Mouse (Mus musculus): ENCODE measurements around the gene Upb1. TPM values are rescaled to one million over a fixed set of nuclear protein-coding genes. Genes with fewer than 3 reads are reported as not detected.
"Not testable (repeated sequence)": the region's sequence is repeated elsewhere in the genome, so short reads cannot be mapped to it uniquely, and the experiment has no call there.

The Upb1 gene
- not detected in 2 replicates for polyA plus RNA-seq (2014; fragmentation: Nextera tagmentation; extraction: Ambion mirVana)

GRCm38 (mm10) chr10:75400958-75401357, at the start of gene Upb1:
Gene Upb1, plus strand, starts transcription at chr10:75401115.
- WGBS = 83% methylated on average over 4 of the region's 4 CpGs
- Histone ChIP-seq H3K4me1 (ENCODE audit: control insufficient read depth, insufficient read depth, low read length) (no peaks in the 10 kb centered on the region), H3K9me3 (ENCODE audit: control insufficient read depth, low read length) (no peaks in the 10 kb centered on the region), H3K4me2 (ENCODE audit: low read depth) (no peak within 1 kb of the TSS), H3K36me3 (ENCODE audit: control insufficient read depth, insufficient read depth, low read length) (no peaks in the 10 kb centered on the region), H3K27me3 (ENCODE audit: control insufficient read depth, insufficient read depth, low read length) (no peaks in the 10 kb centered on the region), H3K4me3 (ENCODE audit: low read depth, low read length) (no peak within 1 kb of the TSS), H3K9ac (ENCODE audit: low read length) (no peak within 1 kb of the TSS), H3K27ac (ENCODE audit: low read depth, low read length) (no peak within 1 kb of the TSS)
- ATAC-seq (ENCODE audit: insufficient read depth, low FRiP score, low TSS enrichment) (no peak), DNase-seq (ENCODE audit: low spot score) (no peak)

- no peaks in the 10 kb centered on the region for H3K36me3 ChIP-seq (ENCODE audit: control insufficient read depth, insufficient read depth, low read length)
- WGBS = 95% methylated on average over 12 of the region's 12 CpGs
- no peak overlapping the region for H3K4me2 ChIP-seq (ENCODE audit: low read depth)
- no peak overlapping the region for H3K4me3 ChIP-seq (ENCODE audit: low read depth, low read length)
- H3K27me3 ChIP-seq (ENCODE audit: control insufficient read depth, insufficient read depth, low read length) = no peaks in the 10 kb centered on the region
- H3K4me1 ChIP-seq (ENCODE audit: control insufficient read depth, insufficient read depth, low read length) = no peaks in the 10 kb centered on the region
- no peak for DNase-seq (ENCODE audit: low spot score)
- no peak overlapping the region for H3K27ac ChIP-seq (ENCODE audit: low read depth, low read length)
- no peaks in the 10 kb centered on the region for H3K9me3 ChIP-seq (ENCODE audit: control insufficient read depth, low read length)
- no peak for ATAC-seq (ENCODE audit: insufficient read depth, low FRiP score, low TSS enrichment)
- no peak overlapping the region for H3K9ac ChIP-seq (ENCODE audit: low read length)
Observed at GRCm38 (mm10) chr10:75352541-75352940, 48.4 kb upstream of the Upb1 start.

DNA sequence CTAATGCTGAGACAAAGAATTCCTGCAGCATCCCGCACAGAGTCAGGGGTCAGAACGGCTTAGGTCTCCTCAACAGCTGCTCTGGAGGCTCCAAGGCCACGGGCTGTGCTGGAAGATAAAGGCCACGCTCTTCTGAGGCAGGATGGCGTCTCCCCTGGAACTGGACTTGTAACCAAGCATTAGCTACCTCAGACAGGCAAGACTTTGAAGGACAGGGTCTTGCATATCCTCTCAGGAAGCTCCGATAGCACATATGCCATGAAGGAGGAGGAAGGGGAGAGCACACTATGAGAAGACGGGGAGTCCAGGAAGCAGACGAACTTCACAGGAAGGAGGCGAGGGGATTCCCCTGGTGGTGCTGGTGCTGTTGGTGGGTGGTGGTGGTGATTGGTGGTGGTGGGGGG, 47.1 kb upstream of the Upb1 start:
- not testable (repeated sequence) for H3K9ac ChIP-seq (ENCODE audit: low read length); H3K9me3 ChIP-seq (ENCODE audit: control insufficient read depth, low read length); DNase-seq (ENCODE audit: low spot score); H3K27ac ChIP-seq (ENCODE audit: low read depth, low read length); H3K36me3 ChIP-seq (ENCODE audit: control insufficient read depth, insufficient read depth, low read length); H3K4me3 ChIP-seq (ENCODE audit: low read depth, low read length); ATAC-seq (ENCODE audit: insufficient read depth, low FRiP score, low TSS enrichment); H3K27me3 ChIP-seq (ENCODE audit: control insufficient read depth, insufficient read depth, low read length); H3K4me2 ChIP-seq (ENCODE audit: low read depth); H3K4me1 ChIP-seq (ENCODE audit: control insufficient read depth, insufficient read depth, low read length)
- WGBS = 72% methylated on average over 7 of the region's 9 CpGs

DNA sequence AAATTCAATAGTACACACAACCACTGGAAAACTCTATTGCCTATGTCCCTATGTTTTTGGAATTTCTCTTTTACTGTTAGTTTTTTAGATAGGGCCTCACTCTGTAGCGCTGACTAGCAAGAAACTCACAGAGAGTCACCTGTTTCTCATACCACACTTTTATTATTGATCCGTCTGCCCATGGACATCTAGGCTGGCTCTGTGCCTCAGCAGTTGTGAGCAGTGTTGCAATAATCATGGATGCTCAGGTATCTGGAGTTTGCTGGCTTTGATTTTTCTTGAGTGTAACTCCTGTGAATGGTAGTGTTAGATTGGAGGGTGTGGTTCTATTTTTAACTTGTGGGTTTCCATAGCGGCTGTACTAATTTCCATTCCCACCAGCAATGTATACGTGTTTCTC, 45.6 kb upstream of the Upb1 start:
- WGBS = 81% methylated on average over 4 of the region's 4 CpGs
- Histone ChIP-seq H3K27me3 (ENCODE audit: control insufficient read depth, insufficient read depth, low read length) (no peaks in the 10 kb centered on the region), H3K36me3 (ENCODE audit: control insufficient read depth, insufficient read depth, low read length) (no peaks in the 10 kb centered on the region), H3K4me1 (ENCODE audit: control insufficient read depth, insufficient read depth, low read length) (no peaks in the 10 kb centered on the region), H3K9ac (ENCODE audit: low read length) (no peak overlapping the region), H3K4me3 (ENCODE audit: low read depth, low read length) (no peak overlapping the region), H3K9me3 (ENCODE audit: control insufficient read depth, low read length) (no peaks in the 10 kb centered on the region), H3K4me2 (ENCODE audit: low read depth) (no peak overlapping the region), H3K27ac (ENCODE audit: low read depth, low read length) (no peak overlapping the region)
- ATAC-seq (ENCODE audit: insufficient read depth, low FRiP score, low TSS enrichment) = no peak
- no peak for DNase-seq (ENCODE audit: low spot score)

DNA sequence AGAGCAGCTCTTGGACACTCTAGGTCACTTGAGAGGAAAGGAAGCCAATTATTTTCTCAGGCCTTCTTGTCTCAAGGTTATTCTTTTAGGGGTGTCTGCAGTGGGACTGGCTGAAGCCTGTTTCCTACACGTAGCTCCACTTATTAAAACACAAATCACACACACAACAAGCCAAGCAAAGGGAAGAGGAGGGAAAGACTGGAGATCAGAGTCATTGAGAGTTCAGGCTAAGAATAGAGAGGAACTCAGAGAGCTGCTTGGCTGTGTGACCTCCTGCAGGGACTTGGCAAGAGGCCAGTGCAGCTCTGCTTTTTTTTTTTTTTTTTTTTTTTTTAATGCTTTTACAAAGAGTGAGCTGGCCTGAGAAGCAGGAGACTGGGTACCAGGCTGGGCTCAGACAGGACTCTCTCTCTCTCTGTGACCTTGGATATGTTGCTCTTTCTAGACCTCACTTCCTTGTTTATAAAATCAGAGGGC, 36.7 kb upstream of the Upb1 start:
- H3K9me3 ChIP-seq (ENCODE audit: control insufficient read depth, low read length); H3K27ac ChIP-seq (ENCODE audit: low read depth, low read length); H3K4me3 ChIP-seq (ENCODE audit: low read depth, low read length); H3K36me3 ChIP-seq (ENCODE audit: control insufficient read depth, insufficient read depth, low read length); H3K9ac ChIP-seq (ENCODE audit: low read length); H3K27me3 ChIP-seq (ENCODE audit: control insufficient read depth, insufficient read depth, low read length); H3K4me2 ChIP-seq (ENCODE audit: low read depth); H3K4me1 ChIP-seq (ENCODE audit: control insufficient read depth, insufficient read depth, low read length): not testable (repeated sequence)
- DNase-seq (ENCODE audit: low spot score) (peak; percentile 54), ATAC-seq (ENCODE audit: insufficient read depth, low FRiP score, low TSS enrichment) (peak; percentile 79)
- WGBS = 35% methylated on average over 1 of the region's 1 CpGs

DNA sequence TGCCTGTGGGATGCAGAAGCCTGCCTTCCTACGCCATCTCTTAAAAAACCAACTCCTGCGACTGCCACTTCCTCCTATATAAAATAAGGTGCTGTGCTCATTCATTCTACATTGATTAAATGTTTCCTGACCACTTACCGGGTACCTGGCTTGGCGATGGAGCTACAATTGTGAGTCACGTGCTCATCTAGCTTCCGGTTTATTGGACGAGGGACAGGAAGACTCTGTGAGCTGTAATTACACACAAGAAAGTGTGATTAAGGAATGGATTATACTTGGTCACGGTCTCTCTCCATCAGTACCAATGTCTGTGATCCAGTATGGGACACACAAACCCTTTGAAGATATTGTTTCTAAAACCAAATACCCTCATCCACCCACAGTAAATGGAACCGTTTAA, 36.1 kb upstream of the Upb1 start:
- WGBS = 90% methylated on average over 9 of the region's 9 CpGs
- Histone ChIP-seq H3K9me3 (ENCODE audit: control insufficient read depth, low read length) (no peaks in the 10 kb centered on the region), H3K27me3 (ENCODE audit: control insufficient read depth, insufficient read depth, low read length) (no peaks in the 10 kb centered on the region), H3K36me3 (ENCODE audit: control insufficient read depth, insufficient read depth, low read length) (no peaks in the 10 kb centered on the region), H3K4me3 (ENCODE audit: low read depth, low read length) (no peak overlapping the region), H3K4me1 (ENCODE audit: control insufficient read depth, insufficient read depth, low read length) (0 out of 2 replicates have a peak, but pooled peaks cover 3% of the 10 kb centered on the region), H3K27ac (ENCODE audit: low read depth, low read length) (no peak overlapping the region), H3K9ac (ENCODE audit: low read length) (no peak overlapping the region), H3K4me2 (ENCODE audit: low read depth) (no peak overlapping the region)
- no peak for DNase-seq (ENCODE audit: low spot score)
- ATAC-seq (ENCODE audit: insufficient read depth, low FRiP score, low TSS enrichment) = peak; percentile 38; the same call in 1 of the 2 replicates

- ATAC-seq (ENCODE audit: insufficient read depth, low FRiP score, low TSS enrichment) (no peak), DNase-seq (ENCODE audit: low spot score) (no peak)
- Histone ChIP-seq H3K4me2 (ENCODE audit: low read depth) (peak overlapping the region; percentile 10; the same call in 1 of the 2 replicates), H3K36me3 (ENCODE audit: control insufficient read depth, insufficient read depth, low read length) (no peaks in the 10 kb centered on the region), H3K9me3 (ENCODE audit: control insufficient read depth, low read length) (no peaks in the 10 kb centered on the region), H3K9ac (ENCODE audit: low read length) (no peak overlapping the region), H3K27ac (ENCODE audit: low read depth, low read length) (no peak overlapping the region), H3K4me3 (ENCODE audit: low read depth, low read length) (no peak overlapping the region), H3K27me3 (ENCODE audit: control insufficient read depth, insufficient read depth, low read length) (no peaks in the 10 kb centered on the region), H3K4me1 (ENCODE audit: control insufficient read depth, insufficient read depth, low read length) (0 out of 2 replicates have a peak, but pooled peaks cover 3% of the 10 kb centered on the region)
- 55% methylated on average over 6 of the region's 6 CpGs for WGBS
Observed at GRCm38 (mm10) chr10:75365231-75365633, 35.7 kb upstream of the Upb1 start.

DNA sequence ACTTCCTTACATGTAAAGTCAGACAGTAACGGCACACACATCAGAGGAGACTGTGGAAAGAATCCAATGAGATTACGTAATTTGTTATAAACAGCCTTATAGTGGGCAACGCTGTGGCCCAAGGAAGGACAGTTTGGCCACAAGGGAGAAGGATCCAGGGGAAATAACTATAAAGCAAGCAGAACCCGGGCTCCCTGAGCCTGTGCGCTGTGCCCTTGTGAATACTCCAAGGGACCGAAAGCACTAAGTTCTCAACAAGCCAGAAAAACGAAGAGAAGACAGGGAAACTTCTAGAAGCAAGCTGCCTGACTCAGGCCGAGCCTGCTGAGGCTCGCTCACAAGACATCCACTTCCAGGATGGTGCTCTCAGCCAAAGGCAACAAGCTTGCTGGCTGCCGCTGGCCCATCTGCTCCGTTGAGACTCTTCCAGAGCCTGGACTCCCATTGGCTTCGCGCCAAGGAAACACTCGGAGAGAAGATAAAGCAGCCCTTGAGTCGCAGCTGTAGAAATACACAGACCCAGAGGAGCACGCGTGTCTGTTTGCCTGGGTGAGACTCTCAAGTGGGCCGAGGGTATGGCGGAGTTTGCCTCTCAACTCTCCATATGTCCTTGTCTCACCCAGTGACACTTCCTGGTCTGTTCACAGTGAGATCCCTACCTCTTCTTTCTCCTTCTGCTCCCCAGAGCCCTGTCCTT, 27.1 kb upstream of the Upb1 start:
- H3K27me3 ChIP-seq (ENCODE audit: control insufficient read depth, insufficient read depth, low read length) = not testable (repeated sequence)

DNA sequence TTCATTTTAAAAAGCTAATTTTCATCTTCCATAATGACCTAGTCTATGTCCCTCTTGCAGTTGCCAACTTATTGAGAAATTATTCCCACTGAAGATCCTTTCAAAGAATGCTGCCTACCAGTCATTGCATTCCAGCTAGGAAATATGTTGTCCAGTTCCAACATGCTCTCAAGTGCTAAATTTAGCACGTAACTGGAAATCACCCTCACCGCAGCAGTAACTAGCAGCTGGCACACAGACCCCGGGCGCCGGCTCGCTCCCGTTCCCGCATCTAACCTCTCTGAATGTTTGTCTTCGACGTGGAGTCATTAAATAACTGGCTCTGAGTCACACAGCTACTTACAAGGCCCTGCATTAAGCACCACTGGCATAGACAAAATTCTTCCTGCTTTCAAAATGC, 22.2 kb upstream of the Upb1 start:
- Histone ChIP-seq H3K27ac (ENCODE audit: low read depth, low read length) (no peak overlapping the region), H3K9me3 (ENCODE audit: control insufficient read depth, low read length) (no peaks in the 10 kb centered on the region), H3K4me1 (ENCODE audit: control insufficient read depth, insufficient read depth, low read length) (no peaks in the 10 kb centered on the region), H3K27me3 (ENCODE audit: control insufficient read depth, insufficient read depth, low read length) (no peaks in the 10 kb centered on the region), H3K4me3 (ENCODE audit: low read depth, low read length) (no peak overlapping the region), H3K36me3 (ENCODE audit: control insufficient read depth, insufficient read depth, low read length) (no peaks in the 10 kb centered on the region), H3K4me2 (ENCODE audit: low read depth) (no peak overlapping the region), H3K9ac (ENCODE audit: low read length) (no peak overlapping the region)
- ATAC-seq (ENCODE audit: insufficient read depth, low FRiP score, low TSS enrichment) (no peak), DNase-seq (ENCODE audit: low spot score) (no peak)
- 83% methylated on average over 10 of the region's 10 CpGs for WGBS

More for the DNA sequence above, 27.1 kb upstream of the Upb1 start:
- not testable (repeated sequence) for H3K4me2 ChIP-seq (ENCODE audit: low read depth); H3K27ac ChIP-seq (ENCODE audit: low read depth, low read length); H3K36me3 ChIP-seq (ENCODE audit: control insufficient read depth, insufficient read depth, low read length); ATAC-seq (ENCODE audit: insufficient read depth, low FRiP score, low TSS enrichment); H3K4me1 ChIP-seq (ENCODE audit: control insufficient read depth, insufficient read depth, low read length); DNase-seq (ENCODE audit: low spot score); H3K4me3 ChIP-seq (ENCODE audit: low read depth, low read length); H3K9me3 ChIP-seq (ENCODE audit: control insufficient read depth, low read length); H3K9ac ChIP-seq (ENCODE audit: low read length)
- 84% methylated on average over 12 of the region's 19 CpGs for WGBS
